Mouse (Mus musculus) kidney, embryonic 16.5 days (tissue): ENCODE results near the gene Clec4a1. TPM values are rescaled to one million over a fixed set of nuclear protein-coding genes. Genes with fewer than 3 reads are reported as not detected.

Experiments used
- ATAC-seq: fragments of 200-750 bp; cut with Nextera tagmentation; 2 replicates; pipeline ENCODE4 v1.8.0; 2017; ENCODE audit warnings: moderate TSS enrichment; ENCODE audit not compliant: low FRiP score, low TSS enrichment
- H3K27ac ChIP-seq: fragments of 300-500 bp; sonication (generic); 2 replicates; pipeline ENCODE4 v1.5.1; 2014; ENCODE audit warnings: low read length
- H3K27me3 ChIP-seq: fragments of 300-500 bp; sonication (generic); 2 replicates; pipeline ENCODE4 v1.6.1; 2014; ENCODE audit warnings: low read length, control low read depth, mixed read lengths; ENCODE audit not compliant: insufficient read depth
- H3K36me3 ChIP-seq: fragments of 300-500 bp; sonication (generic); 2 replicates; pipeline ENCODE4 v1.6.1; 2014; ENCODE audit warnings: low read length, control low read depth, mixed read lengths; ENCODE audit not compliant: insufficient read depth
- H3K4me1 ChIP-seq: fragments of 300-500 bp; sonication (generic); 2 replicates; pipeline ENCODE4 v1.6.1; 2014; ENCODE audit warnings: low read length, control low read depth, mixed read lengths; ENCODE audit not compliant: insufficient read depth
- H3K4me2 ChIP-seq: fragments of 300-500 bp; sonication (generic); replicated peaks from 2 replicates; pipeline ENCODE4 v1.6.1; 2014; ENCODE audit warnings: low read depth, low read length
- H3K4me3 ChIP-seq: fragments of 300-500 bp; sonication (generic); 2 replicates; pipeline ENCODE4 v1.5.1; 2014; ENCODE audit warnings: mild to moderate bottlenecking, low read length
- H3K9ac ChIP-seq: fragments of 300-500 bp; sonication (generic); replicated peaks from 2 replicates; pipeline ENCODE4 v1.6.1; 2014; ENCODE audit warnings: low read length
- H3K9me3 ChIP-seq: fragments of 300-500 bp; sonication (generic); 2 replicates; pipeline ENCODE4 v1.6.1; 2016; ENCODE audit warnings: low read length, control low read depth
- WGBS: fragments of 180-500 bp; shearing (Covaris S2); extraction: QIAGEN DNeasy Blood & Tissue Kit; methylation state at CpG from one replicate; pipeline ENCODE4 v1.1.7; 2014; 5-methylcytosine and 5-hydroxymethylcytosine counted together
- polyA plus RNA-seq: library from polyadenylated mRNA; unstranded; fragments of >200 nt; fragmentation: Nextera tagmentation; extraction: Ambion mirVana; gene quantifications from 2 replicates; pipeline ENCODE4 v1.2.1, GENCODE M21; 2015

Clec4a1 gene
- polyA plus RNA-seq, 1 experiment from 2014 or later, result 3.0 TPM

GRCm38 (mm10) chr6:122892442-122893049, 29.1 kb upstream of the Clec4a1 start:
- WGBS, result 13% methylated on average over 2 of the region's 2 CpGs

DNA sequence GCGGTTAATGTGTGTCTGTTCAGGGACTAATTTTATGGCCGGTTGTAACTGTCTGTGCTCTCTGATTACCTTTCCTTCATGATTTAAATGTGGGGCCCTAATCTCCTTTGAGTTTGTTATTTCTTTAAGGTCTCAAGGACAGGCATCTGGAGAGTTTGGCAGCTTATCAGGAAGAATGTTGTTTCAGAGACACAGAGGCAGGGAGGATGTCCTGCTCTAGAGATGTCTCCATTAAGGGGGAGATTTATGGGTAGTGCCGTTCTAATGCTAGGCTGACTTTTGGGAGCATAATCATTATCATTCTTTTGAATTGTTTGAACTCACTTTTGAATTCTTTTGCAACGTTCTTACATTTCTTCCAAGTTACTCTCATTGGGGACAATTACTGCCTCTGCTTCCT, 1.7 kb upstream of the Clec4a1 start:
- peak; percentile 59; the same call in 1 of the 2 replicates for ATAC-seq
- Histone ChIP-seq H3K4me1 (no peaks in the 10 kb centered on the region), H3K9ac (no peak overlapping the region), H3K9me3 (no peaks in the 10 kb centered on the region), H3K27ac (no peak overlapping the region), H3K4me2 (no peak overlapping the region), H3K4me3 (no peak overlapping the region), H3K36me3 (no peaks in the 10 kb centered on the region), H3K27me3 (no peaks in the 10 kb centered on the region)
- 5% methylated on average over 4 of the region's 4 CpGs for WGBS

More at GRCm38 (mm10) chr6:122892442-122893049, 29.1 kb upstream of the Clec4a1 start:
- no peaks in the 10 kb centered on the region for H3K9me3 ChIP-seq
- ATAC-seq, result no peak; the same call in 1 of the 2 replicates
- no peak overlapping the region for H3K4me2 ChIP-seq
- no peak overlapping the region for H3K4me3 ChIP-seq
- no peak overlapping the region for H3K9ac ChIP-seq
- H3K4me1 ChIP-seq, result no peaks in the 10 kb centered on the region
- no peak overlapping the region for H3K27ac ChIP-seq
- no peaks in the 10 kb centered on the region for H3K27me3 ChIP-seq
- peaks cover 30% of the 10 kb centered on the region for H3K36me3 ChIP-seq

DNA sequence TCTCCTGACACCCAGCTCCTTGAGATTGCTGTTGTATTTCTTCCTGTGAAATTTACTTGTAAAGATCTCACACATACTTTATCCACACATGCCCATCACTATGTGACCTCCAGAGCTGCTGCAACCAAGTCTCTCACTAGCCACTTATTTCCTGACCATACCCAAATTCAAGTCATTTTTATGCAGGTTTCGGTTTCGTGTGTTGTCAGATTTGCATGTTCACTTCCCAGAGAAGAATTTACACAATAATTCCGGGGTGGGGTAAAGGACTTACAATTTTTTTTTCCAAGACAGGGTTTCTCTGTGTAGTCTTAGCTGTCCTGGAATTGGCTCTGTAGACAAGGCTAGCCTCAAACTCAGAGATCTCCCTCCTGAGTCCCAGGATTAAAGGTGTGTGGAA, 13.2 kb downstream of the Clec4a1 start:
- Histone ChIP-seq H3K4me3 (no peak overlapping the region), H3K36me3 (no peaks in the 10 kb centered on the region), H3K4me2 (no peak overlapping the region), H3K9me3 (no peaks in the 10 kb centered on the region), H3K27ac (no peak overlapping the region), H3K4me1 (no peaks in the 10 kb centered on the region), H3K9ac (no peak overlapping the region), H3K27me3 (no peaks in the 10 kb centered on the region)
- ATAC-seq, result no peak
- 88% methylated on average over 3 of the region's 3 CpGs for WGBS

DNA sequence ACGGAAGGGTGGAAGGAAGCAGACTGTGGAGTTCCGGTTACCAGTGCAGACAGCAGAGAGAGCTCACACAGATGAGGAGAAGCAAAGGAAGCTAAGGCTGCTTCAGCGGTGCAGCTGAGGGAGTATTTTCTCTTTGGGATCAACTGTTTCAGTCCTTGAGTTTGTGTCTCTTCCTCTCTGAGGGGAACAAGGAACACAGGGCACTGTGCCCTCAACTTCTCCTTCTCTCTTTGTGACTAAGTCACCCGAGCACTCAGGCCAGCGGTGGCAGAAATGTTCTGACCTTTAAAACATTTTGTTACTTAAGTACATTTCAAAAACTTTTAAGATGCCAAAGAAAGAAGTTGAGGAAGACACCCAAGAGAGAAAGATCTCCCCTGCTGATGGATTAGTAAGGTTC, 18.0 kb downstream of the Clec4a1 start:
- H3K4me3 ChIP-seq, result no peak overlapping the region
- 84% methylated on average over 5 of the region's 5 CpGs for WGBS
- H3K4me2 ChIP-seq, result no peak overlapping the region
- H3K27me3 ChIP-seq, result no peaks in the 10 kb centered on the region
- ATAC-seq, result no peak
- no peak overlapping the region for H3K9ac ChIP-seq
- H3K9me3 ChIP-seq, result no peaks in the 10 kb centered on the region
- no peak overlapping the region for H3K27ac ChIP-seq
- H3K4me1 ChIP-seq, result no peaks in the 10 kb centered on the region
- no peaks in the 10 kb centered on the region for H3K36me3 ChIP-seq

GRCm38 (mm10) chr6:122946760-122947159, 25.1 kb downstream of the Clec4a1 start:
- Histone ChIP-seq H3K9me3 (no peaks in the 10 kb centered on the region; the same call in 1 of the 2 replicates), H3K36me3 (no peaks in the 10 kb centered on the region), H3K4me2 (no peak overlapping the region), H3K4me3 (no peak overlapping the region), H3K27ac (no peak overlapping the region), H3K4me1 (no peaks in the 10 kb centered on the region), H3K9ac (no peak overlapping the region), H3K27me3 (no peaks in the 10 kb centered on the region)
- 79% methylated on average over 2 of the region's 2 CpGs for WGBS
- ATAC-seq, result no peak

DNA sequence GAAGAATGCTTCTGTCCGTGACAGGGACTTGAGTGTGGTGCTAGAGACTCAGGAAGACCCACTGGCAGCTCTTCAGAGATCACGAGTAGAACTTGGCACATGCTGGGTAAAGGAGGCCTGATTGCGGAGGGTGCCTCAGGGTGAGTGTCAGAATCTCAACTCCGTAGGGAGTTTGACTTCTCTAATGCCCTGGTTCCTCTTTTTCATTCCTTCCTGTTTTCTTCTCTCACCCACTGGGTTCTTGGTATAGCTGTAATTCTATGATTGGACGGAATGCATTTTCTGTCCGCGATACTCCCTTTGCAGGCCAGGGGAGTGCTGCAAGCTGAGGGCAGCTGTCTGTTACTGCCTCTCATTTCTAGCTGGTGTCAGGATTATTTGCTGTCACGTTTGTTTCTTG, 30.8 kb downstream of the Clec4a1 start, which contains the start of gene Clec4a3:
Gene Clec4a3, plus strand, starts transcription at position 115 of the 400 bp plus-strand sequence.
- no peaks in the 10 kb centered on the region for H3K36me3 ChIP-seq
- H3K9ac ChIP-seq, result no peak within 1 kb of the TSS
- no peaks in the 10 kb centered on the region for H3K4me1 ChIP-seq
- ATAC-seq, result no peak
- no peak within 1 kb of the TSS for H3K4me3 ChIP-seq
- H3K27me3 ChIP-seq, result no peaks in the 10 kb centered on the region
- no peak within 1 kb of the TSS for H3K27ac ChIP-seq
- H3K4me2 ChIP-seq, result no peak within 1 kb of the TSS
- H3K9me3 ChIP-seq, result no peaks in the 10 kb centered on the region; the same call in 1 of the 2 replicates
- 83% methylated on average over 8 of the region's 8 CpGs for WGBS

- H3K9ac ChIP-seq, result no peak overlapping the region
- no peak for ATAC-seq
- no peak overlapping the region for H3K27ac ChIP-seq
- peaks cover 8% of the 10 kb centered on the region; the same call in 1 of the 2 replicates for H3K9me3 ChIP-seq
- 75% methylated on average over 2 of the region's 2 CpGs for WGBS
- H3K4me1 ChIP-seq, result no peaks in the 10 kb centered on the region
- H3K36me3 ChIP-seq, result no peaks in the 10 kb centered on the region
- H3K4me3 ChIP-seq, result no peak overlapping the region
- no peaks in the 10 kb centered on the region for H3K27me3 ChIP-seq
- H3K4me2 ChIP-seq, result no peak overlapping the region
Observed at GRCm38 (mm10) chr6:122964562-122964961, 42.9 kb downstream of the Clec4a1 start.

- H3K27me3 ChIP-seq, result no peaks in the 10 kb centered on the region
- H3K9ac ChIP-seq, result no peak overlapping the region
- H3K9me3 ChIP-seq, result no peaks in the 10 kb centered on the region
- 92% methylated on average over 2 of the region's 2 CpGs for WGBS
- no peak overlapping the region for H3K4me2 ChIP-seq
- no peaks in the 10 kb centered on the region for H3K4me1 ChIP-seq
- no peak for ATAC-seq
- no peaks in the 10 kb centered on the region for H3K36me3 ChIP-seq
- H3K27ac ChIP-seq, result no peak overlapping the region
- H3K4me3 ChIP-seq, result no peak overlapping the region
Observed at GRCm38 (mm10) chr6:122969048-122969447, 47.4 kb downstream of the Clec4a1 start.

Other genes with a start within 250 kb of the Clec4a1 start
- 0.12 TPM in 1 of 2 replicates, not detected in the other for gene Nanog, start 214.4 kb upstream of the Clec4a1 start, polyA plus RNA-seq
- 8.6 and 9.6 TPM in 2 replicates for gene Slc2a3, start 120.2 kb upstream of the Clec4a1 start, polyA plus RNA-seq
- 5.8 and 6.4 TPM in 2 replicates for gene Foxj2, start 101.9 kb upstream of the Clec4a1 start, polyA plus RNA-seq
- gene C3ar1, start 65.7 kb upstream of the Clec4a1 start, polyA plus RNA-seq, result 1.7 and 1.8 TPM in 2 replicates
- 54.7 and 58.6 TPM in 2 replicates for gene Necap1, start 47.4 kb upstream of the Clec4a1 start, polyA plus RNA-seq
- 2.7 and 2.8 TPM in 2 replicates for gene Clec4a3, start 30.7 kb downstream of the Clec4a1 start, polyA plus RNA-seq
- not detected in 2 replicates for gene Clec4a4, start 68.5 kb downstream of the Clec4a1 start, polyA plus RNA-seq
- not detected in 2 replicates for gene Clec4b1, start 128.1 kb downstream of the Clec4a1 start, polyA plus RNA-seq
- 2.2 and 2.6 TPM in 2 replicates for gene Clec4a2, start 184.6 kb downstream of the Clec4a1 start, polyA plus RNA-seq